Mouse (Mus musculus): ENCODE results near the gene Adgrg5.

DNA sequence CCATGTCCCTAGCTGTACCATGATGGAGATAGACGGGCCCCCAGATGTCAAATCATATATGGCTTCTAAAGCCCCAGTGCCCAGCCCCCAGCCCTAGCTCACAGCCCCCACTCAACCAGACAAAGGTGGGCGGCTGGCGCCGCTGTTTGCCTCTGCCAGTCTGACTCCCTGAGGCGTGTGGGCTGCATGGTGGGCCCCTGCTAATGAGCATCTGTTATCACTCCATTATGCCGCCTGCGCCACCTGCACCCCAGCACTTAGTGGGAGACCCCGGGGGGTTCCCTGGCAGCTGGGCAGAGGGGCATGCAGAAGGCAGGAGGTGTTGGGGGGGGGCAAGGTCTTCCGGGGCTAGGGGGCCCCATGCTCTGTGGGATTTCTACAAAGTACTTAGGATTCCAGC, 54.6 kb downstream of the Adgrg5 start:
- TF ChIP-seq POLR2A (IDR thresholded peaks at IDR 0.05; ENCODE audit: control insufficient read depth, low read depth, low read length) (no peak), CTCF (IDR thresholded peaks at IDR 0.05; ENCODE audit: control insufficient read depth, insufficient read depth, insufficient replicate concordance, low read depth, low read length) (no peak)
